ENCODE assay signal across 9 mouse cellular contexts in genomic region chr1:157537636-157538035, GRCm38 (mm10). TPM values are rescaled to one million over a fixed set of nuclear protein-coding genes. Genes with fewer than 3 reads are reported as not detected.
DNase-seq lines count a peak whose midpoint lies in the region; ATAC-seq and TF ChIP-seq lines count a peak whose summit lies in the region.
"Had no signal": no experiment of that assay in that cellular context is flagged by ENCODE, and none has a peak within 500 bp of the region (broad histone marks: within the 10 kb centered on the region; RNA-seq: fewer than 3 reads in every experiment).

No protein-coding gene starts in this region.

- peak; percentile 55 for DNase-seq in adrenal gland, postnatal 14 days
- no peak for DNase-seq in adrenal gland, postnatal 4 days (ENCODE audit: low spot score in 2 of 2)
- DNase-seq in lung, adult 2 months, result peak; percentile 43
- DNase-seq in lung, postnatal 25 days (ENCODE audit: low spot score), result no peak
- peak; percentile 60 for DNase-seq in testis, postnatal 10 days (ENCODE audit: low spot score)
- no peak for DNase-seq in gastrocnemius, postnatal 36 days
- no peak for DNase-seq in embryo, embryonic 10.5 days (ENCODE audit: low spot score)

- WGBS in lung, adult 2 months, result 82% methylated on average over 5 of the region's 5 CpGs

- ATAC-seq in erythroid progenitor cell, adult 5-6 weeks (replicated peaks; ENCODE audit: low FRiP score, poor library complexity, severe bottlenecking), result 0 out of 2 replicates have a peak, but pooled peaks have one; percentile 57

- no peak overlapping the region for H3K4me3 ChIP-seq in lung, adult 2 months (replicated peaks; ENCODE audit: extremely low read depth, low read depth, low read length)
- H3K4me3 ChIP-seq: heart, embryonic 15.5 days had no signal

- peak; percentile 42 for TF ChIP-seq CTCF in lung, adult 2 months (IDR thresholded peaks at IDR 0.05; ENCODE audit: insufficient read depth, low read length)

- intact Hi-C loops in gastrocnemius, postnatal 36 days (cut with DNase I), result loop anchor here (10.0 kb wide), 1 partner anchor 233 kb away; no protein-coding TSS in a partner anchor

- TF ChIP-seq POLR2A in lung, adult 2 months (IDR thresholded peaks at IDR 0.05; ENCODE audit: borderline replicate concordance, extremely low read depth, low read depth, low read length), result no peak

- no peaks in the 10 kb centered on the region; the same call in 1 of the 2 replicates for H3K4me1 ChIP-seq in lung, adult 2 months (ENCODE audit: control insufficient read depth, insufficient read depth, low read length)

RNA-seq across cellular contexts. Expression of gene Sec16b, which starts 31.1 kb away (rescaled TPM):
- total RNA-seq in adrenal gland, postnatal 14 days (2021), result 1.4 and 4.7 TPM in 2 replicates
- total RNA-seq in adrenal gland, postnatal 4 days (2021), result 1 to 10 TPM; 1.8 to 6.3 TPM
- 5.8 and 8.0 TPM in 2 replicates for polyA plus RNA-seq in lung, adult 2 months (2012; rRNA removed)
- not detected in 2 replicates for total RNA-seq in erythroid progenitor cell, adult 5-6 weeks (2015; ENCODE audit: low replicate concordance)
- 0.68 TPM in 1 of 2 replicates, not detected in the other for total RNA-seq in erythroid progenitor cell, adult 5-6 weeks (2017; ENCODE audit: low replicate concordance)
- 1 to 10 TPM; 1.1 to 1.6 TPM for total RNA-seq in gastrocnemius, postnatal 36 days (2021)

Comparison
In these comparisons a context has a peak if more than half of its experiments do, and no peak if none do; other contexts are left out.
1. DNase-seq: peak in adrenal gland, postnatal 14 days (single experiment), lung, adult 2 months (single experiment) and testis, postnatal 10 days (single experiment); none in adrenal gland, postnatal 4 days (0 of 2), lung, postnatal 25 days (single experiment), gastrocnemius, postnatal 36 days (0 of 2) and embryo, embryonic 10.5 days (single experiment).